Mouse (Mus musculus): ENCODE measurements around the gene Ssbp3.

GRCm38 (mm10) chr4:107026451-107026850, 116.0 kb downstream of the Ssbp3 start:
- no peak for TF ChIP-seq CTCF (IDR thresholded peaks at IDR 0.05; ENCODE audit: low read depth)
- TF ChIP-seq EP300 (IDR thresholded peaks at IDR 0.05; ENCODE audit: low read depth) = no peak
